Mouse (Mus musculus) heart, embryonic 13.5 days (tissue): Measurements from ENCODE around the gene Rnaseh2c. TPM values are rescaled to one million over a fixed set of nuclear protein-coding genes. Genes with fewer than 3 reads are reported as not detected.
A peak's percentile ranks its signal among the peaks of the same experiment; 100 is the strongest.

Experiments
- ATAC-seq: fragments of 200-750 bp; cut with Nextera tagmentation; 2 replicates; pipeline ENCODE4 v1.8.0; 2017; ENCODE audit warnings: moderate TSS enrichment; ENCODE audit not compliant: insufficient number of reproducible peaks, low FRiP score, low TSS enrichment; ENCODE audit errors: extremely low read depth
- H3K27ac ChIP-seq: fragments of 300-500 bp; sonication (generic); replicated peaks from 2 replicates; pipeline ENCODE4 v1.5.1; 2015; ENCODE audit warnings: moderate library complexity, mild to moderate bottlenecking, inconsistent platforms
- H3K27me3 ChIP-seq: fragments of 300-500 bp; sonication (generic); replicated peaks from 2 replicates; pipeline ENCODE4 v1.6.1; 2015; ENCODE audit warnings: mild to moderate bottlenecking, inconsistent platforms
- H3K36me3 ChIP-seq: fragments of 300-500 bp; sonication (generic); 2 replicates; pipeline ENCODE4 v1.6.1; 2015; ENCODE audit warnings: mild to moderate bottlenecking, inconsistent platforms
- H3K4me1 ChIP-seq: fragments of 300-500 bp; sonication (generic); 2 replicates; pipeline ENCODE4 v1.6.1; 2015; ENCODE audit warnings: inconsistent platforms
- H3K4me2 ChIP-seq: fragments of 300-500 bp; sonication (generic); 2 replicates; pipeline ENCODE4 v1.6.1; 2015; ENCODE audit warnings: inconsistent platforms, mild to moderate bottlenecking, moderate library complexity
- H3K4me3 ChIP-seq: fragments of 300-500 bp; sonication (generic); 2 replicates; pipeline ENCODE4 v1.5.1; 2015; ENCODE audit warnings: moderate library complexity, mild to moderate bottlenecking, inconsistent platforms
- H3K9ac ChIP-seq: fragments of 300-500 bp; sonication (generic); 2 replicates; pipeline ENCODE4 v1.6.1; 2015; ENCODE audit warnings: inconsistent platforms, mild to moderate bottlenecking, moderate library complexity
- H3K9me3 ChIP-seq: fragments of 300-500 bp; sonication (generic); 2 replicates; pipeline ENCODE4 v1.6.1; 2016; ENCODE audit warnings: inconsistent platforms
- WGBS: fragments of 180-500 bp; shearing (Covaris S2); methylation state at CpG from one replicate; pipeline ENCODE4 v1.1.7; 2015; ENCODE audit warnings: mixed read lengths; 5-methylcytosine and 5-hydroxymethylcytosine counted together
- polyA plus RNA-seq: library from polyadenylated mRNA; unstranded; fragments of >200 nt; fragmentation: Nextera tagmentation; extraction: Ambion mirVana; gene quantifications from 2 replicates; pipeline ENCODE4 v1.2.1, GENCODE M21; 2015

The Rnaseh2c gene
- polyA plus RNA-seq, 1 experiment from 2014 or later = 109 TPM

DNA sequence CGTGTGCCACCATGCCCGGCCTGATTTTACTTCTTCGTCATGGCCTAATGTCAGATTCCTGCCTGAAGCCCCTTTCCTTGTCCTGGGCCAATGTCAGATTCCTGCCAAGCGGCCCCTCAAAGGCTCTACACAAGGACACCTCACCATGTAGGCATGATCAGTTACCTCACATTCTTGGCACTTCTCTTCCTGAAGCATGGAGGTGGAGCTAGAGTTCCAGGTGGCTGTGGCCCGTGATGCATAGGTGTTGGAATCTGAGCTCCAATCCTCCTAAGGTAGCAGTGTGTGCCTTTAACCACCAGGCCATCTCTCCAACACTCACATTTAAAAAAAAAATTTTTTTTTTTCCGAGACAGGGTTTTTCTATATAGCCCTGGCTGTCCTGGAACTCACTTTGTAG lies 20.9 kb upstream of the Rnaseh2c start:
- H3K27ac ChIP-seq = no peak overlapping the region
- no peaks in the 10 kb centered on the region for H3K9me3 ChIP-seq
- no peak overlapping the region for H3K9ac ChIP-seq
- H3K4me3 ChIP-seq = no peak overlapping the region
- no peak overlapping the region for H3K4me2 ChIP-seq
- 81% methylated on average over 6 of the region's 6 CpGs for WGBS
- H3K36me3 ChIP-seq = no peaks in the 10 kb centered on the region
- no peak for ATAC-seq
- H3K27me3 ChIP-seq = peaks cover 18% of the 10 kb centered on the region
- H3K4me1 ChIP-seq = no peaks in the 10 kb centered on the region

DNA sequence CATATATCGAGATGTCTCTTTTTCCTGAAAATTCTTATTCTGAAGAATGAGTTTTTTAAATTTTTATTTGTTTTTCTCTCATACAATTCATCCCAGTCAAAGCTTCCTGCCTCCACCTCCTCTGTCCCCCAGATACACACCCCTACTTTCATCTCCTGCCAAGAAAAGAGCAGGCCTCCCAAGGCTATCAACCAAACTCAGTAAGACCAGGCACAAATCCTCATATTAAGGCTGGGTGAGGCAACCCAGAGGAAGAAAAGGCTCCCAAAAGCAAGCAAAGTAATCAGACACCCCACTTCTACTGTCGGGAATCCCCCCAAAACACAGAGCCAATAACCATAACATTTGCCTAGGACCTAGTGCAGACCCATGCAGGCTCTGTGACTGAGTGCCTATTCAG lies 19.7 kb upstream of the Rnaseh2c start:
- Histone ChIP-seq H3K4me2 (no peak overlapping the region), H3K4me1 (no peaks in the 10 kb centered on the region), H3K27me3 (peaks cover 18% of the 10 kb centered on the region), H3K9ac (no peak overlapping the region), H3K36me3 (no peaks in the 10 kb centered on the region), H3K9me3 (no peaks in the 10 kb centered on the region), H3K27ac (no peak overlapping the region), H3K4me3 (no peak overlapping the region)
- WGBS = 68% methylated on average over 2 of the region's 2 CpGs
- ATAC-seq = no peak; the same call in 1 of the 2 replicates

DNA sequence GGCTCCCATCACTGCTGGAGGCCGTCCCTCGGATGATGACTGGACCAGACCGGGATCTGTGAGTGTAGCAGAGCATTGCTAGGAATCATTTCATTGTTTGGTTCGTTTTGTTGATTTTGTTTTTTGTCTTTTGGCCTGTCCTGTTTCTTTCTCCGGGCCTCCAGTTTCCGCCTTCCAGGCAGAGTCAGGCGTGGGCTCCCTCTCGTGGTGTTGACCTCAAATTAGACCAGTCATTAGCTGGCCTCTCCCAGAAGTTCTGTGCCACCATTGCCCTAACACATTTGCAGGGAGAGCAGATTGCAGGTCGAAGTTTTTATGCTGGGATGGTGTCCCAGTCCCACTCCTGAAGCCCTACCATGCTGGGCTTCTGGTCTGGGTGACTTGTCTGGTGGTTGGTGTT lies 12.5 kb upstream of the Rnaseh2c start:
- no peaks in the 10 kb centered on the region for H3K36me3 ChIP-seq
- H3K27ac ChIP-seq = no peak overlapping the region
- no peak for ATAC-seq
- H3K9me3 ChIP-seq = no peaks in the 10 kb centered on the region
- no peak overlapping the region for H3K9ac ChIP-seq
- WGBS = 72% methylated on average over 9 of the region's 9 CpGs
- peaks cover 4% of the 10 kb centered on the region for H3K27me3 ChIP-seq
- H3K4me2 ChIP-seq = no peak overlapping the region
- H3K4me3 ChIP-seq = no peak overlapping the region
- no peaks in the 10 kb centered on the region for H3K4me1 ChIP-seq

DNA sequence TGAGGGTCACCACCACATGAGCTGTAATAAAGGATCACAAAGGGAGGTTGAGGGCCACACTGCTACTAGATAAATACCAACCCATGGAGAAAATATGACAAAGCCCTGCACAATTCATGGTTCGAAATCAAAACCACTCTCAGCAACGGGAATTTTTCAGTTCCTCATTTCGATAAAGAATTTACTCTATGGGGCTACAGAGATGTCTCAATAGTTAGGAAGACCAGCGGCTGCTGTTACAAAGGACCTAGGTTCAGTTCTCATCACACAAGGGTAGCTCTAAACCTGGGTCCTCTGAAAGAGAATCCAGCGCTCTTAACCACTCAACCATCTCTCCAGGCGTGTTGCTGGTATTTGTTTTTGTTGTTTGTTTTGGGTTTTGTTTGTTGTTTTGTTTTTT lies 9.8 kb upstream of the Rnaseh2c start:
- Histone ChIP-seq H3K27ac (no peak overlapping the region), H3K36me3 (no peaks in the 10 kb centered on the region), H3K9ac (no peak overlapping the region), H3K4me1 (no peaks in the 10 kb centered on the region), H3K27me3 (no peaks in the 10 kb centered on the region), H3K4me2 (no peak overlapping the region), H3K9me3 (no peaks in the 10 kb centered on the region), H3K4me3 (no peak overlapping the region)
- WGBS = 82% methylated on average over 6 of the region's 6 CpGs
- no peak for ATAC-seq

DNA sequence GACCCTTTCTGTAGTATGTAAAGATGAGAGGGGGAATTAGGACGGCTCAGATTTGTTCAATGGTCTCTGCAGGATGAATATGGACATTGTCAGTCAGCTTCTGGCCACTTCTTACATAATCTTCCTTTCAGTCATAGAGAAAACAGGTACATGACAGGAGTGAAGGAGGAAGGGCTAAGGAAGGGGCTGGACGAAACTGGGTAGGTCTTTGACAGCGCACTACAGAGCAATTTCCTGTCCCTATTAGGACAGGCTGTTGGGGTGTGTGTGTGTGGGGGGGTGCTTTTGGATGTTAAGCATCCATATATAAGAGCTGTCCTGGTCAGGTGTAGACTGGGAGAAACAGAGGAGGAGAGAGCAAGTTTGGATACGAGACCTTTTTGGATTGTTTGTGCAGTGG lies 2.4 kb upstream of the Rnaseh2c start:
- H3K9ac ChIP-seq = no peak overlapping the region
- H3K27ac ChIP-seq = no peak overlapping the region
- H3K4me3 ChIP-seq = no peak overlapping the region
- H3K9me3 ChIP-seq = no peaks in the 10 kb centered on the region
- no peak for ATAC-seq
- 65% methylated on average over 4 of the region's 4 CpGs for WGBS
- H3K4me1 ChIP-seq = peaks cover 15% of the 10 kb centered on the region
- H3K27me3 ChIP-seq = peaks cover 9% of the 10 kb centered on the region; the same call in 1 of the 2 replicates
- no peak overlapping the region for H3K4me2 ChIP-seq
- peaks cover 16% of the 10 kb centered on the region for H3K36me3 ChIP-seq

DNA sequence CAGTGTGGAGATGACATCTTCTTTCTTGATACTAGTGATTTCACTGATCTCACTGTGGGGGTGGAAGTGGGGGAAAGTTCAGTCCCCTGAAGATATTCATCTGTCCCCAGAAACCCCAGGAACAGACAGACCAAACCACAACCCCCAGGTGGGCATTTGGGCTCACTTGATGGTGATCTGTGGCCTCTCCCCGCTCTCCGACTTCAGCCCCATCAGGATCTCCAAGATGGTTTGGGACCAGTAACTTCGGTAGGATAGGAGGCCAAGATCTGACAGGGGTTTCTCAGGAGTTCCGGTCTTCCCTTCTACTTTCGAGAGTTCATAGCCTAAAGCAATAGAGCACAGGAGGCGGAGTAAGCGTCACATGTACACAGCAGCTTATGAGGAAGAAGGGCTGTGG lies 2.0 kb downstream of the Rnaseh2c start:
- WGBS = 90% methylated on average over 7 of the region's 7 CpGs
- no peak for ATAC-seq
- Histone ChIP-seq H3K4me3 (no peak overlapping the region), H3K9me3 (no peaks in the 10 kb centered on the region), H3K9ac (0 out of 2 replicates have a peak overlapping the region, but pooled peaks have one; percentile 14), H3K4me2 (no peak overlapping the region), H3K36me3 (peaks cover 60% of the 10 kb centered on the region), H3K27ac (no peak overlapping the region), H3K4me1 (peaks cover 26% of the 10 kb centered on the region), H3K27me3 (0 out of 2 replicates have a peak, but pooled peaks cover 2% of the 10 kb centered on the region)

DNA sequence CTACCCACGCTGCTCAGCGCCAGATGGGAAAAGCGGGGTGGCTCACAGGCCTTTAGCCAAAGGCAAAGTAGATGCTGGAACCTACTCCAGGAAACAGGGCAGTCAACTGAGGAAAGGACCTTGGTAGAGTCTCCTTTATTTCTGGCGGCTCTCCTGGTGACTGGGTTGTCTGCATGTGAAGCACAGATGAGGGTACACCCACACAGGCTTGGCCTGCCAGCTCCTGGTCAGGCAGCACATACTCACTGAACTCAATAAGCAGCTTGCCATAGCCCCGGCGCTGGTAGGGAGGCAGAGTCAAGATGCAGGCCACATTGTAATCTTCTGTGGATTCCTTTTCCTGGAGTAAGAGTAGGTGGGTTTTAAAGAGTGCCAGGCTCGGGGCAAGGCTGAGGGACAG lies 3.5 kb downstream of the Rnaseh2c start:
- H3K4me3 ChIP-seq = no peak overlapping the region
- H3K9me3 ChIP-seq = no peaks in the 10 kb centered on the region
- ATAC-seq = no peak
- H3K27ac ChIP-seq = no peak overlapping the region
- no peaks in the 10 kb centered on the region for H3K27me3 ChIP-seq
- H3K4me1 ChIP-seq = peaks cover 34% of the 10 kb centered on the region
- WGBS = 88% methylated on average over 7 of the region's 7 CpGs
- H3K4me2 ChIP-seq = no peak overlapping the region
- H3K36me3 ChIP-seq = peaks cover 64% of the 10 kb centered on the region
- H3K9ac ChIP-seq = peak overlapping the region; percentile 10; the same call in 1 of the 2 replicates

DNA sequence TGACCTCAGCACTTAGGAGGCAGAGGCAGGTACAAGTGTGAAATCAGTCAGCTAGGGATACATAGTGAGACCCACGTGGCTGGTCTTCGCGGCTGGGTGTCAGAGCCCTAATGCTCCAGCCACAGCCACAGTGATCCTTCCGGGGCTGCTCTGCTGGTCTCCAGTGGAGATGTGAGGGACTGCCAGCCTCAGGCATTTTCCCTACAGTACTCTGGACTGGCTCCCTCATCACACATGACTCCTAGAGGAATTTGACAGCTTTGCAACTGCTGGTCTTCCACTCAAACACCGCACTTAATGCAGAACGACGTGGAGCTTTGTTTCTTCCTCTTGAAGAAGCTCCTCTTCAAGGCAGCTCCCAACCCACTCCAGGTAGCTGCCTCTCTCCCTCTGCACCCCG lies 4.5 kb downstream of the Rnaseh2c start:
- Histone ChIP-seq H3K4me3 (no peak overlapping the region), H3K9ac (peak overlapping the region; percentile 33; the same call in 1 of the 2 replicates), H3K27ac (no peak overlapping the region), H3K4me2 (no peak overlapping the region), H3K4me1 (peaks cover 42% of the 10 kb centered on the region), H3K36me3 (peaks cover 64% of the 10 kb centered on the region), H3K9me3 (no peaks in the 10 kb centered on the region), H3K27me3 (no peaks in the 10 kb centered on the region)
- 68% methylated on average over 8 of the region's 8 CpGs for WGBS
- ATAC-seq = no peak

DNA sequence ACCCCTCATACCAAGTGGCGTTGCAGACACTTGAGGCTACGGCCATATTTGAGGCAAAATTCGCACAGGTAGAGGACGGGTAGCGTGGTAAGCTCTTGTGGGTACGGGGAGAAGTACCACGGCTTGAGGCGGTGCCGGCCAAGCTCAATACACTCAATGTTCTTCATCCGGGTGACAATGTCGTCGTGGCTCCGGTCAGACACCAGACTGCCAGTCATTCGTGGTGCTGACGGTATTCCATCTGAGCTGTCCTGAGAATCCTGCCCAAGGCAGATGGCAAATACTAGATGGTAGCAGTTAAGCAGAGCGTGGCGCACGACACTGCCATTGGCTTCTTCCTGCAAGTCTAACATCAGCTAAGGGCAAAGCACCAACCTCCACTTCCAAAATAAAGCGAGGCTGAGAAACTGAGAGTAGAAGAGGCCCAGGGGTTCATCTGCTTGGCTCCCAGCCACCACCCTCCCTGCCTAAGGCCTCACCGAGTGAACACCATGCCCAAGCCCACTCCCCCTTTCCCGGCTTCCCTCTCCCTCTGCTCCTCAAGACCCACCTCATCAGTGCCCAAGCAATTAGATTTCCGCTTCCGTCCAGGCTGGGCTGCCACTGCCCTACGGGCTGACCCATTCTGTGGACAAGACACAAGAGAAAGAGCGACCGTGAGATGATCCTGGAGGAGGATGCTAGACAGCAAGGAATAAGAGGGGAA lies 6.2 kb downstream of the Rnaseh2c start:
- H3K4me1 ChIP-seq = peaks cover 35% of the 10 kb centered on the region
- no peak overlapping the region for H3K4me3 ChIP-seq
- no peak overlapping the region for H3K27ac ChIP-seq
- no peak overlapping the region for H3K4me2 ChIP-seq
- no peaks in the 10 kb centered on the region for H3K9me3 ChIP-seq
- no peak for ATAC-seq
- H3K36me3 ChIP-seq = peaks cover 62% of the 10 kb centered on the region
- no peaks in the 10 kb centered on the region for H3K27me3 ChIP-seq
- no peak overlapping the region for H3K9ac ChIP-seq
- 94% methylated on average over 26 of the region's 26 CpGs for WGBS

DNA sequence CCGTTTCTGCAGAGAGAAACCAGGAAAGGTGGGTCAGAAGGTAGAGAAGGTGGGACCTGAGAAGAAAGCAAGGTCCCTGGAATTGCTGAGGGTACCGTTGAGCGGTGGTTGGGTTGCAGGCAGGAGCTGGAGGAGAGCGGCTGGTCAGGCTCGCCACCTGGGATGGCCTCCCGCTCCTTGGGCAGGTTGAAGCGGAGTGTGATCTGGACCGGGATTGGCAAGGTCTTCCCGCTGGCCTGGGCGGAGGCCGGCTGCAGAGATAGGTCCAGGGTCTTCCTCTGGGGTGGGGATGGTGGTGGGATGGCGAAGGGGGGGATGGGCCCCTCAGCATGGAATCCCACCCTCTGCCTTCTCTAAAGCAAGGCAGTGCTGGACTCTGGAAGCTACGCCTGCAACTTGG lies 7.0 kb downstream of the Rnaseh2c start:
- Histone ChIP-seq H3K4me1 (peaks cover 27% of the 10 kb centered on the region), H3K27me3 (peaks cover 4% of the 10 kb centered on the region; the same call in 1 of the 2 replicates), H3K27ac (peak overlapping the region; percentile 96), H3K4me3 (peak overlapping the region; percentile 71), H3K9me3 (no peaks in the 10 kb centered on the region), H3K36me3 (peaks cover 53% of the 10 kb centered on the region), H3K9ac (peak overlapping the region; percentile 86), H3K4me2 (peak overlapping the region; percentile 88)
- ATAC-seq = no peak
- WGBS = 93% methylated on average over 13 of the region's 13 CpGs

DNA sequence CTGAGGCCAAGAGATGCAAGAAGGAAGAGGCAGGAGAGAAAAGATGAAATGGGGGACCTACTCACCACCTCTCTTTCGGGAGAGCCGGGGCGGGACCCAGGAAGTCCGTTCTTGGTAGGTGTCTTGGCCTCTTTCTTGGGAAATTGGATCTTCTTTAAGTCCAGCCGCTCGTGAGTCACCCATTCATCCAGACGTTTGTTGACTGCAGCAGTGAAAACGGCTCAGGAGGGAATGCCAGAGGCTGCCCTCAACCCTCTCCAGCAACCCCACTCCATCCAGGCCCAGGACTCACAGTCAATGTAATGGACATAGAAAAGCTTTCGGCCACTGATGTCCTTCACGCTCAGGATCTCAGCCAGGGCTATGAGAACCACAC lies 7.5 kb downstream of the Rnaseh2c start:
- peak overlapping the region; percentile 88 for H3K4me2 ChIP-seq
- peaks cover 49% of the 10 kb centered on the region for H3K36me3 ChIP-seq
- H3K4me1 ChIP-seq = peaks cover 27% of the 10 kb centered on the region
- no peaks in the 10 kb centered on the region for H3K9me3 ChIP-seq
- H3K9ac ChIP-seq = peak overlapping the region; percentile 86
- WGBS = 53% methylated on average over 10 of the region's 10 CpGs
- 0 out of 2 replicates have a peak, but pooled peaks have one; percentile 14 for ATAC-seq
- peak overlapping the region; percentile 71 for H3K4me3 ChIP-seq
- H3K27me3 ChIP-seq = peaks cover 4% of the 10 kb centered on the region; the same call in 1 of the 2 replicates
- H3K27ac ChIP-seq = peak overlapping the region; percentile 96
